Mouse (Mus musculus): ENCODE data around the gene Rpl7l1.
"Not testable (repeated sequence)": the region's sequence is repeated elsewhere in the genome, so short reads cannot be mapped to it uniquely, and the experiment has no call there.

The Rpl7l1 gene

DNA sequence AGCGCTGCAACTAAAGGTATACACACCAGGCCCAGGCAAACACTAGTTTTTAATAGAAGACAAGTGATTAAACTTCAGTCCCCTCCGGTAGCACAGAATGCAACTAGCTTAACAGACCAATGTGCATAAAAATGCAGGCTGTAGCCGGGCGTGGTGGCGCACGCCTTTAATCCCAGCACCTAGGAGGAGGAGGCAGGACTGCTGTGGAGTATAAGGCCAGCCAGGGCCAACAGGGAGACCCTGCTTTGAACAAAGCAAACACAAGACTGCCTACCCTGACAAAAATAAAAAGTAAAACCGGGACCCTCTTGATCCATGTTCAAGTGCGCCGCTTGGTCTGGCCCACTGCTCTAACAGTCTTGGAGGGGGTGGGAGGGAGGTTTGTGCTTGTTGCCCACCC lies 7.4 kb downstream of the Rpl7l1 start:
- no peak for DNase-seq (ENCODE audit: low read depth, low spot score)

GRCm38 (mm10) chr17:46774131-46774472 lies 8.4 kb downstream of the Rpl7l1 start:
- DNase-seq (ENCODE audit: low read depth, low spot score): no peak

GRCm38 (mm10) chr17:46773278-46774130 lies 9.0 kb downstream of the Rpl7l1 start:
- DNase-seq (ENCODE audit: low read depth, low spot score): peak; percentile 34

GRCm38 (mm10) chr17:46772404-46773277 lies 9.8 kb downstream of the Rpl7l1 start, which contains the start of gene 2310039H08Rik:
Gene 2310039H08Rik (plus strand): TSS chr17:46772635.
- DNase-seq (ENCODE audit: low read depth, low spot score): peak; percentile 86

DNA sequence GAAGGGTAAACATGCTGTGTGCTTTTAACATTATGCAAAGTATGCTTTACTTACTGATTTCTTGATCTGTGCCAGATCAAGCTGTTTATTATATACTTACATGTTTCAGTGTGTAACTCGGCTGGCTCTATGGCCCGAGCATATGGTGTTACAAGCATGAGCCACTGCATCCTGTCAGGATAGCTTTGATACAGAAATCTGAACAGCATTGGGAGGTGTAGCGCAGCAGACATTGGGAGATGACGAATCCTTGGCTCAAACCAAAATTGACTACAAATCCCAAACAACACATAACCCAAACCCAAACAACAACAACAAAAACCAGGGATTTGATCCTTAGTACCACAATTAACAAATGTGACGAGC lies 10.5 kb downstream of the Rpl7l1 start:
- DNase-seq (ENCODE audit: low read depth, low spot score): no peak

- no peak for DNase-seq (ENCODE audit: low read depth, low spot score)
Observed at GRCm38 (mm10) chr17:46771616-46772015, 10.9 kb downstream of the Rpl7l1 start.

DNA sequence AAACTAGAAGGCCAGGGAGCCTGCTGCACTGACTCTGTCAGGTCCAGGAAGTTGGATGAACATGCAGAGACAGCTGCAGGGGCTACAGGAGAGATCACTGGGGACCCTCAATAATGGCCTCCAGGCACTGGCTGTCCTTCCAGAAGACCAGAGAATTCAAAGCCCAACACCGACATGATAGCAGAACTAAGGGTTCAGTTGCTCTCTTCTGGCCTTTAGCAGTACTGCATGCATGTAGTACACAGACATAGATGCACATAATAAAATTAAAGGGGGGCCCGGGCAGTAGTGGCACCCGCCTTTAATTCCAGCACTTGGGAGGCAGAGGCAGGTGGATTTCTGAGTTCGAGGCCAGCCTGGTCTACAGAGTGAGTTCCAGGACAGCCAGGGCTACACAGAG lies 11.4 kb downstream of the Rpl7l1 start:
- DNase-seq (ENCODE audit: low read depth, low spot score): no peak

DNA sequence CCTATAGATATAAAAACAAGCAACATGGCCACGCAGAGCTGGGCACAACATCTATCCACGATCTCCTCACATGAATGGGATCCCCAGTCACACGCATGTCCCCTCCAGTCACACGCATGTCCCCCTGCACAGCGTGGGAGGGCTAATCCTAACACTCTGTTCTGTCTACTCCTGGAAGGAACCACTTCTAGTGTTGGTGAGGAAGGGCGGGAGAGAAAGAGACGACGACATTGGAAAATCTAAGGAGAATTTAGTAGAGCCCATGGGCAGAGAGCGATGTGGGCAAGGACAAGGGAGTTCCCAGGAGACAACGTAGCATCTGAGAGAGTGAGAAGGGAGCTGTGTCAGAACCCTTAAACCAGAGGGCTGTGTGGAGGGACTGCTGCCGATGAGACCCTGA lies 11.9 kb downstream of the Rpl7l1 start:
- DNase-seq (ENCODE audit: low read depth, low spot score): no peak

GRCm38 (mm10) chr17:46767868-46768267 lies 14.6 kb downstream of the Rpl7l1 start:
- no peak for DNase-seq (ENCODE audit: low read depth, low spot score)

- DNase-seq (ENCODE audit: low read depth, low spot score): not testable (repeated sequence)
Observed at GRCm38 (mm10) chr17:46764916-46765315, 17.6 kb downstream of the Rpl7l1 start.

- no peak for DNase-seq (ENCODE audit: low read depth, low spot score)
Observed at GRCm38 (mm10) chr17:46763544-46763943, 18.9 kb downstream of the Rpl7l1 start, which contains the start of gene Ptcra. Gene Ptcra (minus strand): TSS chr17:46763712.

GRCm38 (mm10) chr17:46758753-46759152 lies 23.7 kb downstream of the Rpl7l1 start:
- no peak for DNase-seq (ENCODE audit: low read depth, low spot score)

DNA sequence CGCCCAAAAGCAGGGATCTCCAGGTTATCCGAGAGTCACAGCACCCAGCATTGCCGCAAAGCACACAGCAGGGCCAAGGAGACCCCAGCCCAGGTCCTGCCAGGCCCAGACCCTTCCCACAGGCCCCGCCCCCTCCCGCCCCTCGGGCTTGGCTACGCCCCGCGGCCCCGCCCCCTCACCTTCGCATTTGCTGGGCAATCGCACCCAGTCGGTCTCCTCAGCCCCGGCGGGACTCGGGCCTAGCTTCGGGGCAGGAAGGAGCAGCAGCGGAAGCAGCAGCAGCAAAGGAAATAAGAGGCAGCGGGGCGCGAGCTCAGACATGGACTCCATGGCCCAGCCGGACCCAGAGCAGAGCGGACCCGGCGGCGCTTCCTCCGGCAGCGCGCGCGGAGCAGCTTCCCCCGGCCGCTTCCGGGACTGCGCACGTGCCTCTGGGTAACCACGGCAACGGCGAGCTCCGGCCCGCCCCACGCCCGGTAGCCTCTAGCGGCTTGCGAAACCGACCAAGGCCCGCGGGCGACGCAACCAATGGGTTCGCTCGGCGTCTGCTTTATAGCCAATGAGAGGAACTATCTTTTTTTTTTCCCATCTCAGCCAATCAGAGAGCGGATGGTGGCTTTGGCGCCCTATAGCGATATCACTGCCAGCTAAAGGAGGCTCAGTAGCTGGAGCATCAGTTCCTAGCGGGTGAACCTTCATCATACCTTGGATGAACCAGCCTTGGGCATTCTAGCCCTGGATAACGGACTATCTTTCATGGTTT lies 30.5 kb downstream of the Rpl7l1 start, which contains the start of gene Cnpy3:
Cnpy3 (minus strand) TSS at position 421 of the 763 bp plus-strand sequence.
- DNase-seq (ENCODE audit: low read depth, low spot score): peak; percentile 100

DNA sequence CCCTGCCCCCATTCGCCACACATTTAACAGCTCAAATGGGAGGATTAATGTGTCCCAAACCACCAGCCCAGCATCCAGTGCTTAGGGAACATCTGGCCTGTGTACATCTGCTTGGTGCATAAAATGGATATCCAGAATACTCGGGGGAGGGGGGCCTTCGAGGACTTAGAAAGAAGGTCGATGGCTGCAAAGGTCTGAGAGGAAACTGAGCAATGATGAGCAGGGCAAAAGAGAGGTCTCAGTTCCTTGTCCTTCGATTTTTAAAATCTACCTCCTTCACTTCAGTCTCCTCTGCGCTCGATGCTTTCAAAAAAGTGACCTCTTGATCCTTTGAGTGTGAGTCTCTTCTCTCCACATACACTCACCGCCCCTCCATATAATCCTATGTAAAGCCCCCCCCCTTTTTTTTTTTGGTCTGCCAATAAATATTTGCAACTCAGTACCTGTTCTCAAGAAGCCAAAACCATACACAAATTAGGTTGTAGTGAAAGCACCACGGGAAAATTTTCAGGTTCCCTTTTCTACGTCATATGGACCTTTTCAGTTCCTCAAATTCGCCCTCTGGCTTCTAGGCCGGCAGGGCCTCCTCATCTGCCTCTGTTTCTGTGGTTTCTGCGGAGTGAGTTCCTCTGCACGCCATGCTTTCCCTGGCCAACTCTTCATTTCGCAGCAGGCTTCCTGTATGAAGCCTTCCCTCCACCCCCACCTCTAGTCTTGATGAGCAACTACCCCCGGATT lies 31.2 kb downstream of the Rpl7l1 start:
- DNase-seq (ENCODE audit: low read depth, low spot score): peak; percentile 85

DNA sequence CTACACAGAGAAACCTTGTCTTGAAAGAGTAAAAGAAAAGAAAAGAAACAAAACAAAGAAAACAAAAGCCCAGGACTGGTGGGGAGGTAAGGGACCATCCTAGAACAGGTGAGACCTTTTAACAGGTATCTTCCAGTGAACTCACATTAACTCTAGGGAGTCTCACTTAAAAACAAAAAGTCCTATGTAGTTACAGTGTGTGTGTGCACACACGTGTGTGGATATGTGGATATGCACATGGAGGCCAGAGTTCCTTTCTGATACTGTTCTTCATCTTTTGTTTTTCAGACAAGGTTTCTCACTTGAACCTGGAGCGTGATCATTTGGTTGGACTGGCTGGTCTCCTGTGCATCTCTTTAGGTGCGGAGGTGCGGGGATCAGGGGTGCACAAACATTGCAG lies 31.9 kb downstream of the Rpl7l1 start:
- no peak for DNase-seq (ENCODE audit: low read depth, low spot score)

DNA sequence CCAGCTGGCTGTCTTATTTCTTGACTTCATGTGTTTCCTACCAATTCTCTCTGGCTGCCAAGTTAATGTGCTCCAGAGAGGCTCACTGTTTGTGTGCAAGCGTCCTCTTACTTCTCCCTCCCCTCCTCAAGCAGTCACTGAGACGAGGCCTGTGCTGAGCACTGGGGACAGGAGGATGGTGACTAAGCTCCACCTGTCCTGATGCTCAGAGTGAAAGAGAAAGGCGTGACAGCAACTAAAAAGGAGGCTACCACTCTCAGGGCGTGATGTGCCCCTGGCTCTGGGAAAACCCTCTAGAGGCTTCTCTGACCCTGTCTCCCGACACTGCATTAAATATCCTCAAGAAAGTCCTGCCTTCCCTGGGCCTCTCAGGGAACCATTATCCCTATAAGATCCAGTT lies 33.2 kb downstream of the Rpl7l1 start:
- DNase-seq (ENCODE audit: low read depth, low spot score): no peak

DNA sequence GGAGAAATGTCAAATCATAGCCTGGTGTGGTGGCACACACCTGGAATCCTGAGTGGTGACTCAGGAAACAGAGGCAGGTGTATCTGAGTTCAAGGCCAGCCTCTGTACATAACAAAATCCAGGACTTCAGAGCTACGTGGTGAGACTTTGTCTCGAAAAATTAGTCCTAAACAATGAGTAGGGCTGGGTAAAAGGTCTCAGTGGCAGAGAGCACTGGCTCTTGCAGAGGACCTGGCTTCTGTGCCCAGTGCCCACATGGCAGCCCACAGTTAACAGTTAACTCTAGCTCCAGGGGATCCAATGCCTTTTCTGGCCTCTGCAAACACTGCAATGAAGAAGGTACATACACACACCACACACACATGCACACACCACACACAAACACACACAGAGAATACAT lies 34.7 kb downstream of the Rpl7l1 start:
- DNase-seq (ENCODE audit: low read depth, low spot score): no peak

DNA sequence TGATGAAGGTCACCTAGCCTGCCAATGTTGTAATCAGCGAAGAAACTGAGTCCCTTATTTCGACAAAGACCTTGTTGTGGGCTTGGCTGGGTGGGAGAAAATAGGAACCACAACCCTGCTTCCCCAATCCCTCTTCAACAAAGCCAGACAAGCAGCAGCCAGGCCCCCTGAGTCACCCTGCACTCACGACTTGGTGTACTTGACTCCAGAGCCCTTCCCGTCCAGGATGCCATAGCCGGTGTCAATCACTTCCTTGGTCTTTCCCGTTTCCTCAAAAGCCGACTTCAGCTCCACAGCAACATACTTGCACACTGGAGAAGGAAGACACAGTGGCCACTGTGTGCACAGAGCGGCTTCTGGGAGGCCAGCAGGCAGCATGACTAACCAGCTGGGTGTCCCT lies 35.2 kb downstream of the Rpl7l1 start:
- no peak for DNase-seq (ENCODE audit: low read depth, low spot score)

- DNase-seq (ENCODE audit: low read depth, low spot score): no peak
Observed at GRCm38 (mm10) chr17:46745506-46745905, 37.0 kb downstream of the Rpl7l1 start.

DNA sequence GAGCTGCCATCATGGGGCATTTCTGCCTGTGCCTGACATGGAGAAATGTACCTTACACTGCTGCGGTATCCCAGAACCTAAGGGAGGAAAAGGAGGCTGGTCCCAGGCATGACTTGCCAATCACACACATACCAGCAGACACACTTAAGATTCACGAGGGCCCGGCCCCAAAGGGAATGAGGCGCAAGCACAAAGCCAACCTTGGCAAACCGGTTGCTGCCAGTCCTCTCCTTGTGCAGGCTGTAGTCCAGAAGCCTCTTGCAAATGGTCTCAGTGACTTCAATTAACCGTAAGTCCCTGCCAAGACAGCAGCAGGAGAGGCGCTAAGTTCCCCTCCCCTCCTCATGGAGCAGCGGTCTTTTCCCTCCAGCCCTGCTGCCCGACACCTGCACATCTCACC lies 39.5 kb downstream of the Rpl7l1 start:
- DNase-seq (ENCODE audit: low read depth, low spot score): no peak

- no peak for DNase-seq (ENCODE audit: low read depth, low spot score)
Observed at GRCm38 (mm10) chr17:46741305-46741704, 41.2 kb downstream of the Rpl7l1 start.

Data from CD4-positive helper T cell, adult 2 months (primary cell).